Mouse (Mus musculus) small intestine, adult 2 months (tissue): Measurements from ENCODE around the gene Ric8b.

Experiments
- CTCF ChIP-seq: fragments of 200-500 bp; IDR thresholded peaks from 2 replicates; pipeline ENCODE4 v1.5.1; 2012; ENCODE audit warnings: low read depth, mild to moderate bottlenecking, control low read depth, inconsistent platforms, low read length, moderate library complexity, mixed read lengths; ENCODE audit not compliant: insufficient replicate concordance, insufficient read length; ENCODE audit errors: extremely low read depth
- POLR2A ChIP-seq: fragments of 200-500 bp; IDR thresholded peaks from 2 replicates; pipeline ENCODE4 v1.6.1; 2012; ENCODE audit warnings: low read depth, mild to moderate bottlenecking, control low read depth, inconsistent platforms, low read length, moderate library complexity

DNA sequence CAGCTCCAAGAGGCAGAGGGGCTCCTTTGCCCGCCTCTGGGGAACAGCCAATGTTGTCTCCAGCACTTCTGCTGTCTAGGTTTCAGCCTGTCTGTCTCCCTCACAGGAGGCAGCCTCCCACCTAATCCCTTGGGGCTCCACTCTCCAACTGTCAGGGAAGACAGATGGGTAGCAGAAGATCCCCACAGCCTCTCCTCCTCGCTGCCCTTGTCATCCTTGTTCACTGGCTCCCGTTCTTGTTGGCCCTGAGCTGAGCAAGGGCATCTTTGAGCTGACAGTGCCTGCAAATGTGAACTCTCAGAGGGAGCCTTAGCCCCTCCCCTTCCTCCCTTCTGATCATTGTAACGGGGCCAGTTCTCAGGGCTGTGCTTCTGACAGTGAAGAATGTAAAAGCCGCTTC, 13.7 kb upstream of the Ric8b start:
- TF ChIP-seq POLR2A (no peak), CTCF (no peak)
